Mouse (Mus musculus) stomach, postnatal 0 days (tissue): Measurements from ENCODE around the gene Slc35c2. TPM values are rescaled to one million over a fixed set of nuclear protein-coding genes. Genes with fewer than 3 reads are reported as not detected.

ENCODE experiments used
- ATAC-seq: fragments of 200-750 bp; cut with Nextera tagmentation; 2 replicates; pipeline ENCODE4 v1.8.0; 2017; ENCODE audit not compliant: low FRiP score, low TSS enrichment
- DNase-seq: peaks from one replicate; pipeline ENCODE4 v3.0.0-alpha.2; 2016; ENCODE audit warnings: low spot score
- H3K27ac ChIP-seq: fragments of 300-500 bp; sonication (generic); replicated peaks from 2 replicates; pipeline ENCODE4 v1.5.1; 2014; ENCODE audit warnings: mild to moderate bottlenecking, control low read depth
- H3K27me3 ChIP-seq: fragments of 300-500 bp; sonication (generic); 2 replicates; pipeline ENCODE4 v1.6.1; 2014; ENCODE audit warnings: low read length; ENCODE audit not compliant: control insufficient read depth, insufficient read depth
- H3K36me3 ChIP-seq: fragments of 300-500 bp; sonication (generic); 2 replicates; pipeline ENCODE4 v1.6.1; 2014; ENCODE audit warnings: low read length, mixed read lengths; ENCODE audit not compliant: control insufficient read depth, insufficient read depth
- H3K4me1 ChIP-seq: fragments of 300-500 bp; sonication (generic); replicated peaks from 2 replicates; pipeline ENCODE4 v1.6.1; 2014; ENCODE audit warnings: antibody characterized with exemption; ENCODE audit not compliant: control insufficient read depth, insufficient read depth
- H3K4me2 ChIP-seq: fragments of 300-500 bp; sonication (generic); replicated peaks from 2 replicates; pipeline ENCODE4 v1.6.1; 2014; ENCODE audit warnings: low read depth, mild to moderate bottlenecking, control low read depth, moderate library complexity
- H3K4me3 ChIP-seq: fragments of 300-500 bp; sonication (generic); 2 replicates; pipeline ENCODE4 v1.5.1; 2014; ENCODE audit warnings: low read depth, low read length, control low read depth
- H3K9ac ChIP-seq: fragments of 300-500 bp; sonication (generic); 2 replicates; pipeline ENCODE4 v1.6.1; 2014; ENCODE audit warnings: mild to moderate bottlenecking, low read length, control low read depth, mixed read lengths
- H3K9me3 ChIP-seq: fragments of 300-500 bp; sonication (generic); 2 replicates; pipeline ENCODE4 v1.6.1; 2016; ENCODE audit warnings: low read length; ENCODE audit not compliant: control insufficient read depth
- CTCF ChIP-seq: IDR thresholded peaks from 2 replicates; pipeline ENCODE4 v1.5.1; 2016; ENCODE audit warnings: antibody characterized with exemption, low read depth, mild to moderate bottlenecking, moderate library complexity
- EP300 ChIP-seq: optimal IDR thresholded peaks from 2 replicates; pipeline ENCODE3; 2016; ENCODE audit warnings: antibody characterized with exemption
- WGBS: fragments of 180-500 bp; shearing (Covaris S2); extraction: QIAGEN DNeasy Blood & Tissue Kit; methylation state at CpG from one replicate; pipeline ENCODE4 v1.1.7; 2014; 5-methylcytosine and 5-hydroxymethylcytosine counted together
- polyA plus RNA-seq: library from polyadenylated mRNA; unstranded; fragments of >200 nt; fragmentation: Nextera tagmentation; extraction: Ambion mirVana; gene quantifications from 2 replicates; pipeline ENCODE4 v1.2.1, GENCODE M21; 2015

The Slc35c2 gene
- polyA plus RNA-seq, 1 experiment from 2014 or later = 38.5 TPM

DNA sequence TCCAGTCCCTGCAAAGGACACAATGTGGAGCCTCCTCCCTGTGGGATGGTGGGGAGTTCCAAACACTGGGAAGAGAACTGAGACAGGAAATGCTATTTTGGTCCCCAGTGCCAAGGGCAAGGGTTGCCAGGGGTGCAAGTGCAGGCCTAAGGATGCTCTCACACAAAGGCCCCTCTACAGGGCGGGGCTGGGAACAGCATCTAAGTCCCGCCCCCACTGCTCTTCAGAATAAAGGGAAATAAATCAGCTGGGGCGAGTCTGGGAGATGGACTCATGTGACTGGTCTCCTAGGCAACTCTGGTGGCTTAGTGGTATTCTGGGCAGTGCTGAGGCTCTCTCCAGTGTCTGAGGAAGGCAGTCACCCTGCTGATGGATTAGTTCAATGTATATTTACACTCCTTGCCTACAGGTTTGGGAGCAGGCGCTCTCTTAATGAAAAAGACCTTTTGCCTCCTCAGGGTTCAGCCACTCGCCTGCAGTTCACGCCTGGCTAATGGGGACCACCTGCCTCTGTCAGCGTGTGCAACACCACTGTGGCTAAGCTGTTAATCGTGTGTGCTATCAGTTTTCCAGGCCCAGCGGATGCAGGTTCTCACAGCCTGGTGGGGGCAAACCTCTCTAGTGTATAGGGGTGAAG, 29.3 kb upstream of the Slc35c2 start:
- ATAC-seq = peak; percentile 70
- Histone ChIP-seq H3K27ac (peak overlapping the region; percentile 63; the same call in 1 of the 2 replicates), H3K27me3 (no peaks in the 10 kb centered on the region), H3K36me3 (peaks cover 19% of the 10 kb centered on the region), H3K4me2 (no peak overlapping the region), H3K9ac (peak overlapping the region; percentile 23; the same call in 1 of the 2 replicates), H3K4me1 (peaks cover under 1% of the 10 kb centered on the region; the same call in 1 of the 2 replicates), H3K4me3 (no peak overlapping the region), H3K9me3 (no peaks in the 10 kb centered on the region)
- 33% methylated on average over 9 of the region's 9 CpGs for WGBS
- no peak; the same call in 1 of the 2 replicates for TF ChIP-seq CTCF
- TF ChIP-seq EP300 = no peak
- peak; percentile 31 for DNase-seq

DNA sequence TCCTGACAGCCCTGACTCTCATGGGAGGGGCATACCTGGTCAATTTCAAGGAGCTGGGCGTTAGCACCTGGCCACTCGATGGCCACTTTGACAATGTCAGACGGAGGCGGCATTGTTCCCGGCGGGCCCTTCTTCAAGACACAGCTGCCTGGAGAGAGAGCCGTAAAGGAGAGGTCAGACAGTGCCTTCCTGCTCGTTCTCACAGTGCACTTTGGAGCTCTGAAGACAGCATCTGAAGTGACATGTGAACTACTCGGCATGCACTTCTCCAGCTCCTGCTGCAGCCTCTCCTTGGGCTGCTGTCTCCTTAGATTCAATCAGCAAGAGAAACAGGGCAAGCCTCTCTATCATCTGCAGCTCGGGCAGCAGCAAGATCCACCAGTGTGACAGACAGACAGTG, 28.5 kb upstream of the Slc35c2 start:
- TF ChIP-seq EP300 = no peak
- no peak for TF ChIP-seq CTCF
- Histone ChIP-seq H3K4me3 (no peak overlapping the region), H3K4me1 (no peaks in the 10 kb centered on the region; the same call in 1 of the 2 replicates), H3K4me2 (no peak overlapping the region), H3K9me3 (no peaks in the 10 kb centered on the region), H3K9ac (no peak overlapping the region), H3K27me3 (no peaks in the 10 kb centered on the region), H3K27ac (no peak overlapping the region), H3K36me3 (peaks cover 19% of the 10 kb centered on the region)
- no peak for ATAC-seq
- DNase-seq = no peak
- WGBS = 59% methylated on average over 10 of the region's 10 CpGs

DNA sequence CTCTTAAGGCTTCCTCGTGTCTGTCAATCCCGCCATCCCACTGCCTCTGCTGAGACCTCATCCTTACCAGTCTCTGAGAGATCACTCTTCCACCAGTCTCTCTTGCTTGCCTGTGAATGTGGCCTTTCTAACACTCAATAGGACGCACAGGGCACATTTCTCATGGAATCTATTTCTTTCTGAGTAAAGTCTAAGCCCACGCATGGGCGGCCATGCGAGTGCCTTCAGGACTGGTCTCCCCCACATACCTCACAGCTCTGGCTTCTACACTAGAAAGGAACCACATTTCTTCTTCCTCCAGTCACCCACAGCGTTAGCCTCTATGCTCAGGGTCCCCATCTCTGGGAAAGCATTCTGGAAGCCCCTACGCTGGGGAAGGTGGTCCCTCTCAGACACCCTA, 26.5 kb upstream of the Slc35c2 start:
- Histone ChIP-seq H3K4me3 (no peak overlapping the region), H3K27ac (no peak overlapping the region), H3K36me3 (peaks cover 19% of the 10 kb centered on the region)

DNA sequence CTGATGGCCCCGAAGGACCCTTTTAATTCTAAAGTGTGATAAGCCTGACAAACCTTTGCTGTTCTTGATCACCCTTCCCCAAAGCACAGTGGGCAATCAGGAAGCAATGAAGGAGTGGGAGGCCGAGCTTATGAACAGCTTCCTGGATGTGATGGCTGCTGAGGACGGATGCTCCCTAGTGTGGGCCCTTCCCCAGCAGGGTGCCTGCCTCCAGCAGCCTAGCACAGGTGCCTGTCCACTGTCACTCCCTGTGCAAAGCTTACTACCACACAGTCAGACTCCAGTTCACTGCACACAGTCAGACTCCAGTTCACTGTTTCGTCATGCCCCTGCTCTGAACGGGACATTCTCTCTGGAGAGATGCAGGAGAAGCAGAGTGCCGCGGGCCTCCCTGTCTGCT, 24.7 kb upstream of the Slc35c2 start:
- Histone ChIP-seq H3K4me3 (no peak overlapping the region), H3K9ac (no peak overlapping the region), H3K36me3 (peaks cover 25% of the 10 kb centered on the region), H3K9me3 (no peaks in the 10 kb centered on the region), H3K27me3 (no peaks in the 10 kb centered on the region), H3K27ac (no peak overlapping the region), H3K4me1 (no peaks in the 10 kb centered on the region), H3K4me2 (no peak overlapping the region)
- 74% methylated on average over 7 of the region's 7 CpGs for WGBS
- no peak for DNase-seq
- ATAC-seq = no peak
- no peak for TF ChIP-seq EP300
- no peak for TF ChIP-seq CTCF

More for the DNA sequence above, 26.5 kb upstream of the Slc35c2 start:
- no peak for ATAC-seq
- DNase-seq = no peak
- 92% methylated on average over 8 of the region's 8 CpGs for WGBS
- no peaks in the 10 kb centered on the region for H3K27me3 ChIP-seq
- H3K4me2 ChIP-seq = no peak overlapping the region
- no peak for TF ChIP-seq EP300
- TF ChIP-seq CTCF = no peak
- no peak overlapping the region for H3K9ac ChIP-seq
- H3K4me1 ChIP-seq = no peaks in the 10 kb centered on the region; the same call in 1 of the 2 replicates
- no peaks in the 10 kb centered on the region for H3K9me3 ChIP-seq

DNA sequence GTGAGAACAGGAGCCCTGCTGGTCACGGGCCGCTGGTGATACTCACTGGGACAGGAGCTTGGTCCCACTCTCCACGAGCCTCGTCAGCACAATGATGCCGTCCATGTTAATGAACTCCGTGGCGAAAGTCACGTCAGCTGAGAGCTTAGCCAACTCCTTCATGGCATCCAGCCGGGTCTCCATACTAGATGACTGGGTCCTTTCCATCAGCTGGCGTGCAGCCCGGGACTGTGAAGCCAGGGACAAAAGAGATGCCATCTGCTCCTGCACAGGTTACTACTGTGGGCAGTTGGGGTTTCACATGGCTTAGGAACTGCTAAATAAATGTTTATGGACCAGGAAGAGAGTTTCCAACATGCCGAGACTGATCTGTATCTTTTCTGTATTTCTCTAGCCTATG, 23.9 kb upstream of the Slc35c2 start:
- no peaks in the 10 kb centered on the region for H3K4me1 ChIP-seq
- H3K4me3 ChIP-seq = no peak overlapping the region
- DNase-seq (no peak), ATAC-seq (no peak)
- no peaks in the 10 kb centered on the region for H3K27me3 ChIP-seq
- H3K9ac ChIP-seq = no peak overlapping the region
- TF ChIP-seq CTCF = no peak
- no peak overlapping the region for H3K4me2 ChIP-seq
- H3K9me3 ChIP-seq = no peaks in the 10 kb centered on the region
- H3K36me3 ChIP-seq = peaks cover 25% of the 10 kb centered on the region
- 89% methylated on average over 12 of the region's 12 CpGs for WGBS
- no peak overlapping the region for H3K27ac ChIP-seq

DNA sequence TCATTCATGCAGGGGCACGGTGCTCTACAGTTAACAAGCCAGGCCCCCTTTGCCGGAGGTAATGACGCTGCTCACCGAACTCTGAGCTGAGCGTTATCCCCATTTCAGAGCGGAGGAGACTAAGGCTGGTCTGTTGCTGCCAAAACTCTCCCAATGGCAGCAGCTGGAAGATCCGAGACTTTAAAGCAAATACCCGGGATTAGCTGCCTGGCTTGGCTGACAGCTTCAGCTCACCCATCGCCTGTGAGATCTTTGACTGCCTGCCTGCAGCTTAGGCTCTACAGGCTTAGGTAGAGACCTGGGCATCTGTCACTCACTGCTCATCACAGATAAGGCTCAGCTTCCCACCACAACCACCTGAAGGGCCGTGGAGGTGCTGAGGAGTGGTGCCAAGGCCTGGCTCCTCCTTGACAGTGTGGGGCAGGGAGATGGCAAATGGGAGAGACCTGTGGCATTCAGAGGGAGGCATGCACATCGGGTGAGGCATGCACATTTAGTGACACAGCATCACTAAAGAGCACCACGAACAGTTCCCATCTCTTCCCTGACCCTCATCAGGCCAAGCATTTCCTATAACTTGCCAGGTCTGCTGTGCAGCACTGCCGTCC, 23.3 kb upstream of the Slc35c2 start:
- ATAC-seq (no peak), DNase-seq (no peak)
- H3K9ac ChIP-seq = no peak overlapping the region
- peaks cover 25% of the 10 kb centered on the region for H3K36me3 ChIP-seq
- H3K4me1 ChIP-seq = no peaks in the 10 kb centered on the region
- 75% methylated on average over 13 of the region's 13 CpGs for WGBS
- H3K27me3 ChIP-seq = no peaks in the 10 kb centered on the region
- no peak for TF ChIP-seq CTCF
- H3K4me2 ChIP-seq = no peak overlapping the region
- no peak overlapping the region for H3K4me3 ChIP-seq
- no peaks in the 10 kb centered on the region for H3K9me3 ChIP-seq
- no peak overlapping the region for H3K27ac ChIP-seq
